Mouse (Mus musculus): ENCODE measurements around the gene Ddt.

DNA sequence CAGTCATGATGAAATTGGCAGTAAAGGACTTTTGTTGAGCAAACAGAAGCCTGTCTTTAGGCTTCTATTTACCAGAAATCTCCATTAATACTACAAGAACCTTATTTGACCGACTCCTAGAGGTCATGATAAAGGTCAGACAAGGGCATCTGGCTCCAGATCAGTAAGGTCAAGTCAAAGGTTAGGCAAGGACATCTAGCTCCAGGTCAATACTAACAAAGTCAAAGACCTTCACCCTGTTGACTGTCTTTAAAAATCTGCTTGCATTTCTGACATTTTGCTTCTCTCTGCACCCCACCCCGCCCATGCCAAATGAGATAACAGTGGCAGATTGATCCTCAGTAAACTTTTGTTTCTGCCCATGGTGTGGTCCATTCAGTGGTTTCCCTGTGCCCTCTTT, 31.0 kb upstream of the Ddt start:
- TF ChIP-seq POLR2A (IDR thresholded peaks at IDR 0.05; ENCODE audit: low read depth, low read length) (no peak), CTCF (IDR thresholded peaks at IDR 0.05; ENCODE audit: borderline replicate concordance, insufficient read depth, low read length) (no peak)
